Mouse (Mus musculus): ENCODE data around the gene Ddx28. TPM values are rescaled to one million over a fixed set of nuclear protein-coding genes. Genes with fewer than 3 reads are reported as not detected.

Gene Ddx28
- polyA plus RNA-seq, 1 experiment, result 6.6 TPM

DNA sequence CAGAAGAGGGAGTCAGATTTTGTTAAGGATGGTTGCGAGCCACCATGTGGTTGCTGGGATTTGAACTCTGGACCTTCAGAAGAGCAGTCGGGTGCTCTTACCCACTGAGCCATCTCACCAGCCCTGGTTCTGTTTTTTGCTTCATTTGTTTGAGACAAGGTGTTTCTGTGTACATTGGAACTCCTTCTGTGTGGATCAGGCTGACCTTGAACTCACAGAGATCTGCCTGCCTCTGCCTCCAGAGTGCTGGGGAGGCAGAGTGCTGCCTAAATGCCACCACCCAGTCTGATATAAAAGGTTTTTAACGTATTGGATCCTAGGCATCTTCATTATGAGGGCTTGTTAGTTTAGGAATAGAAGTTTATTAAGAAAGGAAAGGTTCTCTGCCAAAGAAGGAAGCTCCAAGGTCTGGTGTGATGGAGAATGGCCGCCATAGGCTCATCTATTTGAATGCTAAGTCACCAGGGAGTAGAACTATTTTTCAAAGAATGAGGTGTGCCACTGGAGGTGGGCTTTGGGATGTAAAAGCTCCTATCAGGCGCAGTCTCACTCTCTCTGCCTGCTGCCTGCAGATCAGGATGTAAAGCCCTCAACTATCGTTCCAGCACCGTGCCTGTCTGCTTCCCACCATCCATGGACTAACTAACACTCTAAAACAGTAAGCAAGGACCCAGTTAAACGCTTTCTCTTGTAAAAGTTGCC is 40.5 kb downstream of the Ddx28 start:
- 78% methylated on average over 8 of the region's 8 CpGs for WGBS
- Histone ChIP-seq H3K4me3 (ENCODE audit: low read depth, low read length) (no peak overlapping the region), H3K36me3 (ENCODE audit: control insufficient read depth, insufficient read depth, low read length) (no peaks in the 10 kb centered on the region), H3K4me1 (ENCODE audit: control insufficient read depth, insufficient read depth, insufficient read length, low read length) (no peaks in the 10 kb centered on the region), H3K27me3 (ENCODE audit: control insufficient read depth, insufficient read depth, low read length) (0 out of 2 replicates have a peak, but pooled peaks cover under 1% of the 10 kb centered on the region), H3K27ac (ENCODE audit: insufficient read depth, low read depth, low read length) (no peak overlapping the region)
- no peak for TF ChIP-seq POLR2A (IDR thresholded peaks at IDR 0.05; ENCODE audit: low read depth, low read length)
- no peak for TF ChIP-seq CTCF (IDR thresholded peaks at IDR 0.05; ENCODE audit: extremely low read depth, insufficient read length, insufficient replicate concordance, low read depth, low read length)

DNA sequence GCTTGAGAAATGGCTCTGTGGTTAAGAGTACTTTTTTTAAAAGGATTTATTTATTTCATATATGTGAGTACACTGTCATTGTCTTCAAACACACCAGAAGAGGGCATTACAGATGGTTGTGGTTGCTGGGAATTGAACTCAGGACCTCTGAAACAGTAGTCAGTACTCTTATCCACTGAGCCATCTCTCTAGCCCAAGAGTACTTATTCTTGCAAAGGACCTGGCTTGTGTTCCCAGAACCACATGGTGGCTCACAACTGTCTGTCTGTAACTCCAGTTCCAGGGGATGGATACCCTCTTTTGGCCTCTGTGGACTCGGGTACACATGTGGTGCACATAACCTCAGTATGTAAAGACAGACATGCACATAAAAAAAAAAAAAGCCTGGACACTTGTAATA is 42.3 kb downstream of the Ddx28 start:
- H3K27me3 ChIP-seq (ENCODE audit: control insufficient read depth, insufficient read depth, low read length), result peaks cover 14% of the 10 kb centered on the region
- TF ChIP-seq POLR2A (IDR thresholded peaks at IDR 0.05; ENCODE audit: low read depth, low read length) (no peak), CTCF (IDR thresholded peaks at IDR 0.05; ENCODE audit: extremely low read depth, insufficient read length, insufficient replicate concordance, low read depth, low read length) (no peak)
- no peak overlapping the region for H3K27ac ChIP-seq (ENCODE audit: insufficient read depth, low read depth, low read length)
- 59% methylated on average over 1 of the region's 1 CpGs for WGBS
- H3K4me1 ChIP-seq (ENCODE audit: control insufficient read depth, insufficient read depth, insufficient read length, low read length), result no peaks in the 10 kb centered on the region
- no peak overlapping the region for H3K4me3 ChIP-seq (ENCODE audit: low read depth, low read length)
- H3K36me3 ChIP-seq (ENCODE audit: control insufficient read depth, insufficient read depth, low read length), result no peaks in the 10 kb centered on the region

GRCm38 (mm10) chr8:105966692-105967311 is 44.9 kb downstream of the Ddx28 start:
- H3K27ac ChIP-seq (ENCODE audit: insufficient read depth, low read depth, low read length), result peak overlapping the region; percentile 2; the same call in 1 of the 2 replicates
- H3K4me1 ChIP-seq (ENCODE audit: control insufficient read depth, insufficient read depth, insufficient read length, low read length), result no peaks in the 10 kb centered on the region
- TF ChIP-seq POLR2A (IDR thresholded peaks at IDR 0.05; ENCODE audit: low read depth, low read length) (no peak), CTCF (IDR thresholded peaks at IDR 0.05; ENCODE audit: extremely low read depth, insufficient read length, insufficient replicate concordance, low read depth, low read length) (no peak)
- peak overlapping the region; percentile 11 for H3K4me3 ChIP-seq (ENCODE audit: low read depth, low read length)
- no peaks in the 10 kb centered on the region for H3K36me3 ChIP-seq (ENCODE audit: control insufficient read depth, insufficient read depth, low read length)
- 15% methylated on average over 19 of the region's 19 CpGs for WGBS
- H3K27me3 ChIP-seq (ENCODE audit: control insufficient read depth, insufficient read depth, low read length), result peaks cover 14% of the 10 kb centered on the region

DNA sequence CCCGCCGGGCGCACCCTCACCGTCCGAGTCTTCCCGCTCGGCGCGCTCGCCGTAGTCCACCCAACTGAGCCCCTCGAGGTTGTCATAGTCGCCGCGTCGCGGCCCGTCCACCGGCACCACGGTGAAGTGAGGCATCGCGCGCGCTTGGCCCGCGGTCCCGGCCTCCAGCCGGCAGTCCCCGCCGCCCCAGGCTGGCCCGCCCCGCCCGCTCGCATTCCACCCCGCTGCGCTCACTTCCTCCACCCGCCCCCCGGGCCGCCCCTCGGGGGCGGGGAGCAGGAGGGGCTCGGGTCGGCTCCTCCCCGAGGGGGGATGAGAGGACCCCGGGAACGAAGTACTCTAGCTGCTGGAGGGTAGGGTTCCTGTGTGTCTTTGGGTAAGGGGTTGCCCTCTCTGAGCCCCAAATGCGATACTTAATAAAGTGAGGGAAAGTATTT is 45.8 kb downstream of the Ddx28 start, which contains the start of gene Slc12a4:
TSS of gene Slc12a4 (minus strand) at position 193 of the 437 bp plus-strand sequence.
- Histone ChIP-seq H3K27me3 (ENCODE audit: control insufficient read depth, insufficient read depth, low read length) (peaks cover 14% of the 10 kb centered on the region), H3K4me1 (ENCODE audit: control insufficient read depth, insufficient read depth, insufficient read length, low read length) (no peaks in the 10 kb centered on the region; the same call in 1 of the 2 replicates), H3K4me3 (ENCODE audit: low read depth, low read length) (peak within 1 kb of the TSS; percentile 95), H3K27ac (ENCODE audit: insufficient read depth, low read depth, low read length) (peak within 1 kb of the TSS; percentile 90), H3K36me3 (ENCODE audit: control insufficient read depth, insufficient read depth, low read length) (no peaks in the 10 kb centered on the region)
- peak; percentile 37; the same call in 1 of the 2 replicates for TF ChIP-seq POLR2A (IDR thresholded peaks at IDR 0.05; ENCODE audit: low read depth, low read length)
- TF ChIP-seq CTCF (IDR thresholded peaks at IDR 0.05; ENCODE audit: extremely low read depth, insufficient read length, insufficient replicate concordance, low read depth, low read length), result no peak
- under 1% methylated on average over 46 of the region's 47 CpGs for WGBS

- Histone ChIP-seq H3K4me1 (ENCODE audit: control insufficient read depth, insufficient read depth, insufficient read length, low read length) (peaks cover 2% of the 10 kb centered on the region), H3K27ac (ENCODE audit: insufficient read depth, low read depth, low read length) (peak overlapping the region; percentile 90), H3K36me3 (ENCODE audit: control insufficient read depth, insufficient read depth, low read length) (no peaks in the 10 kb centered on the region), H3K27me3 (ENCODE audit: control insufficient read depth, insufficient read depth, low read length) (peaks cover 14% of the 10 kb centered on the region), H3K4me3 (ENCODE audit: low read depth, low read length) (peak overlapping the region; percentile 95)
- TF ChIP-seq POLR2A (IDR thresholded peaks at IDR 0.05; ENCODE audit: low read depth, low read length) (no peak), CTCF (IDR thresholded peaks at IDR 0.05; ENCODE audit: extremely low read depth, insufficient read length, insufficient replicate concordance, low read depth, low read length) (no peak)
- 4% methylated on average over 40 of the region's 40 CpGs for WGBS
Observed at GRCm38 (mm10) chr8:105965266-105965904, 46.3 kb downstream of the Ddx28 start.

DNA sequence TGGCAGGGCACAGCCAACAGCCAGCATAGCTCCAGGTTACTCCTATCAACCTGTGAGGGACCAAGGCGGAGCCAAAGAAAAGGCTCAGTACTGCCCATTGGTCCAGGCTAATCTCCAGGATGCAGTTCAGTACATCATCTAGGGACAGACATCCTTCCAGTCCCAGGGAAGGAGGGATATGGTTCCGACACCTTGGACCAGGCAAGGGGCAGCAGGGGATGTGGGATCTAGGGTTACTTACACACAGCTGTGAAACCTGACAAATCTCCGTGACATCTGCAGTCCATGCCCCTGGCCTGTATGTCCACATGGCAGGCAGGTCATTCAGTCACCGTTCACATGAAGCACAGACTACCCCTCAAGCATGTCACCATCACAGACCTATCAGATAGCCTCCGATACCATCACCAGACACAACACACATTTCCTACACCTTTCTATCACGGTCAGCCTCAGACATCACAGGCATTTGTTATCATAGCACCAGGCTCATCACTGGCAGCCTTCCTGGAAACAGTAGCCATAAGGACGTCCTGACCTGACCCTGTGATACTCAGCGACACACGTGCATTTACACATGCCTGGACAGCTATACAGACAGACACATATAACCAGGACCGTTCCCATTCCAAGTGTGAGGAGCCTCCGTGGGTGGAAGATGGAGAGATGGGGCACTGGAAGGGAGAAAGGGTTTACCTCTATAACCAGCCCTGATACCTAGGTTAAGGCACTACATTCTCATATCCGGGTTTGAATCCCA is 47.0 kb downstream of the Ddx28 start:
- WGBS, result 65% methylated on average over 12 of the region's 12 CpGs
- Histone ChIP-seq H3K27me3 (ENCODE audit: control insufficient read depth, insufficient read depth, low read length) (peaks cover 14% of the 10 kb centered on the region), H3K36me3 (ENCODE audit: control insufficient read depth, insufficient read depth, low read length) (no peaks in the 10 kb centered on the region), H3K4me3 (ENCODE audit: low read depth, low read length) (peak overlapping the region; percentile 95), H3K4me1 (ENCODE audit: control insufficient read depth, insufficient read depth, insufficient read length, low read length) (peaks cover 6% of the 10 kb centered on the region), H3K27ac (ENCODE audit: insufficient read depth, low read depth, low read length) (no peak overlapping the region; the same call in 1 of the 2 replicates)
- TF ChIP-seq POLR2A (IDR thresholded peaks at IDR 0.05; ENCODE audit: low read depth, low read length), result no peak
- no peak for TF ChIP-seq CTCF (IDR thresholded peaks at IDR 0.05; ENCODE audit: extremely low read depth, insufficient read length, insufficient replicate concordance, low read depth, low read length)
